Mouse (Mus musculus) MEL (cell line): ENCODE data around the gene Diras2. TPM values are rescaled to one million over a fixed set of nuclear protein-coding genes. Genes with fewer than 3 reads are reported as not detected.

Experiments
- DNase-seq: peaks from one replicate; pipeline ENCODE4 v3.0.0; 2011; ENCODE audit warnings: low read depth, low spot score
- H3K27ac ChIP-seq: 2 replicates; pipeline ENCODE4 v1.5.1; 2012; ENCODE audit warnings: low read depth, mild to moderate bottlenecking, control low read depth, low read length, moderate library complexity; ENCODE audit not compliant: control insufficient read depth
- H3K27me3 ChIP-seq, 2 experiments: fragments of 150-350 bp in 1 of 2; sonication (generic) in 1 of 2; 2 replicates each; pipeline ENCODE4 v1.6.1; 2012; ENCODE audit warnings: low read length in 2 of 2, mild to moderate bottlenecking in 2 of 2, improper control_type of control experiment in 1 of 2, moderate library complexity in 1 of 2; ENCODE audit not compliant: insufficient read depth in 2 of 2, control insufficient read depth in 1 of 2
- H3K36me3 ChIP-seq, 2 experiments: 2 replicates each; pipeline ENCODE4 v1.6.1; 2012 to 2014; ENCODE audit warnings: low read length in 2 of 2, improper control_type of control experiment in 1 of 2, inconsistent platforms in 1 of 2, mild to moderate bottlenecking in 1 of 2; ENCODE audit not compliant: insufficient read depth in 2 of 2, control insufficient read depth in 1 of 2
- H3K4me1 ChIP-seq, 2 experiments: fragments of 150-350 bp in 1 of 2; sonication (generic) in 1 of 2; 2 replicates each; pipeline ENCODE4 v1.6.1; 2012; ENCODE audit warnings: low read length in 2 of 2, improper control_type of control experiment in 1 of 2, mild to moderate bottlenecking in 1 of 2; ENCODE audit not compliant: insufficient read depth in 2 of 2, control insufficient read depth in 1 of 2
- H3K4me3 ChIP-seq, 2 experiments: fragments of 150-350 bp in 1 of 2; sonication (generic) in 1 of 2; 2 replicates each; pipeline ENCODE4 v1.5.1; 2012; ENCODE audit warnings: low read depth in 2 of 2, low read length in 2 of 2, mild to moderate bottlenecking in 2 of 2, moderate library complexity in 2 of 2, control low read depth in 1 of 2, improper control_type of control experiment in 1 of 2; ENCODE audit not compliant: control insufficient read depth in 1 of 2, insufficient read depth in 1 of 2
- H3K79me2 ChIP-seq: 2 replicates; pipeline ENCODE4 v1.6.1; 2012; ENCODE audit warnings: mild to moderate bottlenecking, low read length, moderate library complexity; ENCODE audit not compliant: control insufficient read depth, poor library complexity, insufficient read depth
- H3K9ac ChIP-seq: 2 replicates; pipeline ENCODE4 v1.6.1; 2012; ENCODE audit warnings: low read depth, mild to moderate bottlenecking, control low read depth, low read length, moderate library complexity; ENCODE audit not compliant: control insufficient read depth, poor library complexity, severe bottlenecking
- H3K9me3 ChIP-seq: fragments of 150-350 bp; sonication (generic); replicated peaks from 2 replicates; pipeline ENCODE4 v1.6.1; 2012; ENCODE audit warnings: mild to moderate bottlenecking, low read length, improper control_type of control experiment, moderate library complexity; ENCODE audit not compliant: insufficient read depth
- BHLHE40 ChIP-seq: IDR thresholded peaks from 2 replicates; pipeline ENCODE4 v1.6.1; 2012; ENCODE audit warnings: low read depth, mild to moderate bottlenecking, inconsistent platforms, low read length, improper control_type of control experiment, borderline replicate concordance
- CHD2 ChIP-seq: IDR thresholded peaks from 2 replicates; pipeline ENCODE4 v1.6.1; 2011; ENCODE audit warnings: low read length, improper control_type of control experiment
- CTCF ChIP-seq, 3 experiments: IDR thresholded peaks in 2 of 3; conservative IDR thresholded peaks in 1 of 3; 2 replicates each; pipeline ENCODE4 v1.5.1; 2011 to 2012; ENCODE audit warnings: low read length in 3 of 3, low read depth in 2 of 3, mild to moderate bottlenecking in 2 of 3, improper control_type of control experiment in 1 of 3, inconsistent platforms in 1 of 3, mixed read lengths in 1 of 3, moderate library complexity in 1 of 3; ENCODE audit not compliant: control insufficient read depth in 1 of 3, insufficient read depth in 1 of 3, poor library complexity in 1 of 3, severe bottlenecking in 1 of 3
- E2F4 ChIP-seq: IDR thresholded peaks from 2 replicates; pipeline ENCODE4 v1.6.1; 2011; ENCODE audit warnings: low read depth, low read length, improper control_type of control experiment, borderline replicate concordance
- EP300 ChIP-seq, 2 experiments: IDR thresholded peaks; 2 replicates each; pipeline ENCODE4 v1.6.1; 2011; ENCODE audit warnings: improper control_type of control experiment in 2 of 2, low read length in 2 of 2, low read depth in 1 of 2, mild to moderate bottlenecking in 1 of 2
- ETS1 ChIP-seq: IDR thresholded peaks from 2 replicates; pipeline ENCODE4 v1.6.1; 2012; ENCODE audit warnings: low read depth, mild to moderate bottlenecking, inconsistent platforms, low read length, improper control_type of control experiment, moderate library complexity
- HCFC1 ChIP-seq: IDR thresholded peaks from 2 replicates; pipeline ENCODE4 v1.6.1; 2012; ENCODE audit warnings: low read depth, mild to moderate bottlenecking, inconsistent platforms, low read length, improper control_type of control experiment, moderate library complexity
- JUND ChIP-seq: IDR thresholded peaks from 2 replicates; pipeline ENCODE4 v1.6.1; 2011; ENCODE audit warnings: low read depth, mild to moderate bottlenecking, improper control_type of control experiment, low read length
- MAFK ChIP-seq: IDR thresholded peaks from 2 replicates; pipeline ENCODE4 v1.6.1; 2011; ENCODE audit warnings: low read depth, mild to moderate bottlenecking, low read length, improper control_type of control experiment, borderline replicate concordance
- MAX ChIP-seq: IDR thresholded peaks from 2 replicates; pipeline ENCODE4 v1.6.1; 2011; ENCODE audit warnings: low read length, improper control_type of control experiment
- MAZ ChIP-seq: IDR thresholded peaks from 2 replicates; pipeline ENCODE4 v1.6.1; 2012; ENCODE audit warnings: low read depth, mild to moderate bottlenecking, inconsistent platforms, low read length, improper control_type of control experiment
- MXI1 ChIP-seq: IDR thresholded peaks from 2 replicates; pipeline ENCODE4 v1.6.1; 2011; ENCODE audit warnings: mild to moderate bottlenecking, low read depth, low read length, improper control_type of control experiment
- MYB ChIP-seq: IDR thresholded peaks from 2 replicates; pipeline ENCODE4 v1.6.1; 2011; ENCODE audit warnings: mild to moderate bottlenecking, low read depth, low read length, improper control_type of control experiment
- NELFE ChIP-seq: IDR thresholded peaks from 2 replicates; pipeline ENCODE4 v1.6.1; 2011; ENCODE audit warnings: low read depth, low read length, improper control_type of control experiment
- NRF1 ChIP-seq: IDR thresholded peaks from 2 replicates; pipeline ENCODE4 v1.6.1; 2014; ENCODE audit warnings: low read depth, mild to moderate bottlenecking, inconsistent platforms, low read length, improper control_type of control experiment, moderate library complexity; ENCODE audit not compliant: poor library complexity, insufficient read depth, severe bottlenecking
- POLR2A ChIP-seq, 2 experiments: IDR thresholded peaks; 2 replicates each; pipeline ENCODE4 v1.6.1; 2011 to 2012; ENCODE audit warnings: low read length in 2 of 2, mild to moderate bottlenecking in 2 of 2, control low read depth in 1 of 2, improper control_type of control experiment in 1 of 2, low read depth in 1 of 2, moderate library complexity in 1 of 2; ENCODE audit not compliant: control insufficient read depth in 1 of 2, insufficient read depth in 1 of 2, poor library complexity in 1 of 2
- POLR2AphosphoS2 ChIP-seq: IDR thresholded peaks from 2 replicates; pipeline ENCODE4 v1.6.1; 2011; ENCODE audit warnings: low read length, improper control_type of control experiment
- POLR2AphosphoS5 ChIP-seq: IDR thresholded peaks from 2 replicates; pipeline ENCODE4 v1.6.1; 2012; ENCODE audit warnings: low read depth, borderline replicate concordance, mild to moderate bottlenecking, inconsistent platforms, low read length, moderate library complexity, mixed read lengths
- RAD21 ChIP-seq: IDR thresholded peaks from 2 replicates; pipeline ENCODE4 v1.6.1; 2011; ENCODE audit warnings: mild to moderate bottlenecking, low read depth, low read length, improper control_type of control experiment
- RCOR1 ChIP-seq: IDR thresholded peaks from 2 replicates; pipeline ENCODE4 v1.6.1; 2012; ENCODE audit warnings: low read depth, mild to moderate bottlenecking, inconsistent platforms, low read length, improper control_type of control experiment
- SIN3A ChIP-seq: IDR thresholded peaks from 2 replicates; pipeline ENCODE4 v1.6.1; 2012; ENCODE audit warnings: low read length, improper control_type of control experiment, inconsistent platforms
- TBP ChIP-seq: IDR thresholded peaks from 2 replicates; pipeline ENCODE4 v1.8.0; 2011; ENCODE audit warnings: low read depth, low read length, improper control_type of control experiment
- UBTF ChIP-seq: IDR thresholded peaks from 2 replicates; pipeline ENCODE4 v1.6.1; 2012; ENCODE audit warnings: low read depth, mild to moderate bottlenecking, inconsistent platforms, low read length, improper control_type of control experiment, moderate library complexity, borderline replicate concordance; ENCODE audit not compliant: insufficient read depth
- USF2 ChIP-seq, 2 experiments: IDR thresholded peaks; 2 replicates each; pipeline ENCODE4 v1.6.1; 2011 to 2012; ENCODE audit warnings: improper control_type of control experiment in 2 of 2, low read length in 2 of 2, borderline replicate concordance in 1 of 2, inconsistent platforms in 1 of 2, low read depth in 1 of 2, mild to moderate bottlenecking in 1 of 2; ENCODE audit not compliant: insufficient read depth in 1 of 2
- ZC3H11A ChIP-seq: IDR thresholded peaks from 2 replicates; pipeline ENCODE4 v1.6.1; 2012; ENCODE audit warnings: low read depth, mild to moderate bottlenecking, inconsistent platforms, low read length, improper control_type of control experiment
- polyA plus RNA-seq, 2 experiments: library from polyadenylated mRNA; stranded (reverse) in 1 of 2; unstranded in 1 of 2; fragments of >175 nt in 1 of 2; fragments of >200 nt in 1 of 2; gene quantifications; 2 replicates each; pipeline versions ENCODE4 v1.2.1 to v1.2.4; 2012; ENCODE audit warnings: low replicate concordance in 2 of 2, low read depth in 1 of 2; ENCODE audit not compliant: insufficient read length in 2 of 2, insufficient read depth in 1 of 2, missing spikeins in 1 of 2
- total RNA-seq: library from RNA; depleted of rRNA; stranded (reverse); fragments of 300-350 nt; gene quantifications from 2 replicates; pipeline ENCODE4 v1.2.3, GENCODE M21; 2012

Diras2 gene
- total and polyA plus RNA-seq, 3 experiments = not detected

GRCm38 (mm10) chr13:52571591-52572384 lies 40.7 kb upstream of the Diras2 start:
- no peaks in the 10 kb centered on the region for H3K9me3 ChIP-seq
- peaks cover 0 to 6% of the 10 kb centered on the region in 2 experiments; a peak in 2 of 4 replicates for H3K36me3 ChIP-seq
- H3K4me1 ChIP-seq = peaks cover 0 to 17% of the 10 kb centered on the region in 2 experiments; a peak in 2 of 4 replicates
- no peak for DNase-seq
- peak overlapping the region; percentile 76 for H3K27ac ChIP-seq
- H3K79me2 ChIP-seq = no peaks in the 10 kb centered on the region
- no peaks in the 10 kb centered on the region for H3K27me3 ChIP-seq
- H3K9ac ChIP-seq = peak overlapping the region; percentile 53
- TF ChIP-seq HCFC1 (no peak), RCOR1 (no peak), E2F4 (no peak), POLR2A (IDR thresholded peaks at IDR 0.05; ENCODE audit: control insufficient read depth in 1 of 2, insufficient read depth in 1 of 2, low read depth in 1 of 2, low read length in 2 of 2, poor library complexity in 1 of 2) (no peak), MAZ (no peak), NRF1 (no peak), MYB (no peak), UBTF (no peak), SIN3A (no peak), BHLHE40 (no peak), ETS1 (no peak), USF2 (IDR thresholded peaks at IDR 0.05; ENCODE audit: borderline replicate concordance in 1 of 2, insufficient read depth in 1 of 2, low read depth in 1 of 2, low read length in 2 of 2) (no peak), CTCF (IDR thresholded peaks at IDR 0.05 in 2 of 3, conservative IDR thresholded peaks at IDR 0.05 in 1 of 3; ENCODE audit: control insufficient read depth in 1 of 3, insufficient read depth in 1 of 3, low read depth in 2 of 3, low read length in 3 of 3, poor library complexity in 1 of 3, severe bottlenecking in 1 of 3) (no peak), MAX (no peak)
- peak overlapping the region; percentile 26 to 42 for H3K4me3 ChIP-seq

- no peaks in the 10 kb centered on the region for H3K9me3 ChIP-seq
- peaks cover 0 to 20% of the 10 kb centered on the region in 2 experiments; a peak in 2 of 4 replicates for H3K4me1 ChIP-seq
- no peak for TF ChIP-seq RAD21
- TF ChIP-seq TBP = no peak
- no peak for TF ChIP-seq MXI1
- TF ChIP-seq RCOR1 = no peak
- TF ChIP-seq E2F4 = no peak
- no peak for TF ChIP-seq CHD2
- no peak for TF ChIP-seq POLR2AphosphoS5
- TF ChIP-seq NRF1 = no peak
- TF ChIP-seq ZC3H11A = no peak
- TF ChIP-seq UBTF = no peak
- no peak for TF ChIP-seq MAFK
- TF ChIP-seq HCFC1 = no peak
- no peak for TF ChIP-seq MAX
- TF ChIP-seq NELFE = no peak
- no peak for TF ChIP-seq POLR2AphosphoS2
- no peak for TF ChIP-seq JUND
- no peak for TF ChIP-seq EP300 (IDR thresholded peaks at IDR 0.05; ENCODE audit: low read depth in 1 of 2, low read length in 2 of 2)
- no peaks in the 10 kb centered on the region for H3K79me2 ChIP-seq
- no peak for DNase-seq
- no peak overlapping the region for H3K27ac ChIP-seq
- H3K36me3 ChIP-seq = peaks cover 0 to 6% of the 10 kb centered on the region in 2 experiments; a peak in 2 of 4 replicates
- no peak overlapping the region for H3K4me3 ChIP-seq
- no peaks in the 10 kb centered on the region for H3K27me3 ChIP-seq
- no peak overlapping the region for H3K9ac ChIP-seq
Observed at GRCm38 (mm10) chr13:52570276-52570675, 39.2 kb upstream of the Diras2 start.
